Mouse (Mus musculus): Measurements from ENCODE around the gene Spata33. TPM values are rescaled to one million over a fixed set of nuclear protein-coding genes. Genes with fewer than 3 reads are reported as not detected.

Spata33 gene
- polyA plus RNA-seq, 1 experiment from 2014 or later: 0.44 TPM

GRCm38 (mm10) chr8:123234918-123235519 lies 22.4 kb downstream of the Spata33 start:
- Histone ChIP-seq H3K27me3 (replicated peaks) (peaks cover 31% of the 10 kb centered on the region), H3K4me3 (peak overlapping the region; percentile 64), H3K9ac (peak overlapping the region; percentile 64; the same call in 1 of the 2 replicates), H3K27ac (no peak overlapping the region), H3K9me3 (replicated peaks) (no peaks in the 10 kb centered on the region), H3K4me1 (peaks cover 21% of the 10 kb centered on the region), H3K4me2 (peak overlapping the region; percentile 91), H3K36me3 (no peaks in the 10 kb centered on the region)
- no peak for ATAC-seq
- 35% methylated on average over 13 of the region's 13 CpGs for WGBS (ENCODE audit: insufficient replicate concordance)

DNA sequence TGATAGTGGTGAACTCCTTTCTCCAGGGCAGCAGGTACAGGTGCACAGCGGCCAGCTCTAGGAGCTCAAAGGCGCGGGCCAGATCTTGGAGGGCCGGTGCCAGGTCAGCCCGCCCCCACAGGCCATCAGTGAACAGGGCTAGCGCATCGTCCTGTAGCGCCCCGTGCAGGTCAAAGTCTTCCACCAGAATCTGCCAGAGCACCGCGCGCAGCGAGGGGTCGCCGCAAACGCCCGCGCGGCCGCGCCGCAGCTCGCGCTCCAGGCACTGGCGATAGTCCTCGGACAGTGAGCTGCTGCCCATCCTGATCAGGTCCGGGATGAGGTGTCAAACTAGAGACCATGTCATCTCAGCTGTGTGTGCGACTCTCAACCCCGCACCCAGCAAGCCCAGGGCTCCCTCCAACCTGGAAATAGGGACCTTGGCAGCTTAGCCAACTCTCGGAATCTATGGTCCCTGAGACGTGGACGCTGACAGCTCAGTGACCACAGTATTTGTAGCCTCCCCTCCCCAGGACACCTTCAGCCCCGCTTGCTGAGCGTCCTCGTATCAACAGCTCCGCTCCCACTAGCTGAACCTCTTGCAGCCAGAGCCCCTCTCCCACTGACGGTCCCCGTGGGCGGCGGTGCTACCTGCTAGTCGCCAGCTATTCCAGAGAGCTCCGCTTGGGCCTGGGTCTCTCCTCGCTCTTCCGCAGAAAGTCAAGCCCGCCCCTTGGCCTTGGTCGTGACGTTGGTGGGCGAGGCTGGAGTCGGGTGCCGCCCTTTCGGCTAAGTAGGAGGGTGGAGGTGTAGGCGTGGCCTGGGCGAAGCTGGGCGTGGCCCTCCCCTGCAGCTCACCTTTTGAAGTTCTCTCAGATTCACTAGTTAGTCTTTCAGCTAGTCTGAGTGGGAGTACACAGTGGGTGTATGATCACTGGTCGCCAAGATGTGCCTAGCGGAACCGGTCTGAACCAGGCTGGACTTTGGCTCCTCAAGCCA lies 23.2 kb downstream of the Spata33 start, which contains the start of gene Spata2l:
Gene Spata2l, minus strand, starts transcription at position 714 of the 978 bp plus-strand sequence.
- ATAC-seq: peak; percentile 86
- Histone ChIP-seq H3K27me3 (replicated peaks) (peaks cover 31% of the 10 kb centered on the region), H3K4me1 (peaks cover 21% of the 10 kb centered on the region), H3K36me3 (no peaks in the 10 kb centered on the region), H3K9me3 (replicated peaks) (no peaks in the 10 kb centered on the region), H3K4me2 (peak within 1 kb of the TSS; percentile 91), H3K27ac (no peak within 1 kb of the TSS), H3K4me3 (peak within 1 kb of the TSS; percentile 64), H3K9ac (peak within 1 kb of the TSS; percentile 64)
- 2% methylated on average over 57 of the region's 57 CpGs for WGBS (ENCODE audit: insufficient replicate concordance)

GRCm38 (mm10) chr8:123239398-123239797 lies 26.8 kb downstream of the Spata33 start:
- no peak for ATAC-seq
- 79% methylated on average over 10 of the region's 10 CpGs for WGBS (ENCODE audit: insufficient replicate concordance)
- H3K4me1 ChIP-seq: peaks cover 21% of the 10 kb centered on the region
- peaks cover 8% of the 10 kb centered on the region; the same call in 1 of the 2 replicates for H3K36me3 ChIP-seq
- peaks cover 15% of the 10 kb centered on the region for H3K27me3 ChIP-seq (replicated peaks)
- H3K27ac ChIP-seq: no peak overlapping the region
- no peak overlapping the region for H3K4me3 ChIP-seq
- H3K9me3 ChIP-seq (replicated peaks): no peaks in the 10 kb centered on the region
- no peak overlapping the region for H3K4me2 ChIP-seq
- H3K9ac ChIP-seq: no peak overlapping the region

GRCm38 (mm10) chr8:123242107-123242923 lies 29.7 kb downstream of the Spata33 start:
- no peak for ATAC-seq
- WGBS (ENCODE audit: insufficient replicate concordance): 72% methylated on average over 7 of the region's 7 CpGs

GRCm38 (mm10) chr8:123243053-123243452 lies 30.4 kb downstream of the Spata33 start:
- Histone ChIP-seq H3K27me3 (replicated peaks) (no peaks in the 10 kb centered on the region), H3K9ac (no peak overlapping the region), H3K4me1 (no peaks in the 10 kb centered on the region; the same call in 1 of the 2 replicates), H3K4me2 (no peak overlapping the region), H3K4me3 (no peak overlapping the region), H3K9me3 (replicated peaks) (no peaks in the 10 kb centered on the region), H3K36me3 (peaks cover 43% of the 10 kb centered on the region), H3K27ac (no peak overlapping the region)
- 64% methylated on average over 11 of the region's 11 CpGs for WGBS (ENCODE audit: insufficient replicate concordance)
- no peak for ATAC-seq

More at GRCm38 (mm10) chr8:123242107-123242923, 29.7 kb downstream of the Spata33 start:
- no peaks in the 10 kb centered on the region for H3K9me3 ChIP-seq (replicated peaks)
- H3K9ac ChIP-seq: no peak overlapping the region
- H3K4me2 ChIP-seq: no peak overlapping the region
- no peaks in the 10 kb centered on the region for H3K27me3 ChIP-seq (replicated peaks)
- no peak overlapping the region for H3K27ac ChIP-seq
- H3K4me3 ChIP-seq: no peak overlapping the region
- no peaks in the 10 kb centered on the region; the same call in 1 of the 2 replicates for H3K4me1 ChIP-seq
- H3K36me3 ChIP-seq: peaks cover 36% of the 10 kb centered on the region

DNA sequence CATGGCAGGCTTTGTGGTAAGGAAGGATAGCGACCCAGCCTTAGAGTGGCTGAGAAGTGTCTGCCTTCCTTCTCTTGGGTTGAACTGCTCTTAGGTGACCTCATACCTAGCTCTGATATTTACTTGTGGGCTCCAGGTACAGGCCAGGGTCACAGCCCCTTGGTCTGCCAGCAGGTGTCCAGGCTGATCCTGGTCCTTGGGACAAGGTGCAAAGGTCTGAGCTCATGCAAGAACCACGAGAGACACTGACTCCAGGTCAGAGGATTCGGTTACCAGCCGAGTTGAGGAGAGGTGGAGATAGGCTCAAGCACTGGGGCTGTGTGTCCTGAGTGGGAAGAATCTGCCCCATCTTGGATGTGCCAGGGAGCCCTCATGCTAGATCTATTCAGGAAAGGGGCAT lies 31.8 kb downstream of the Spata33 start:
- no peaks in the 10 kb centered on the region for H3K27me3 ChIP-seq (replicated peaks)
- no peaks in the 10 kb centered on the region for H3K9me3 ChIP-seq (replicated peaks)
- ATAC-seq: no peak
- H3K4me2 ChIP-seq: no peak overlapping the region
- no peaks in the 10 kb centered on the region; the same call in 1 of the 2 replicates for H3K4me1 ChIP-seq
- WGBS (ENCODE audit: insufficient replicate concordance): 67% methylated on average over 4 of the region's 4 CpGs
- H3K9ac ChIP-seq: no peak overlapping the region
- peaks cover 56% of the 10 kb centered on the region for H3K36me3 ChIP-seq
- H3K27ac ChIP-seq: no peak overlapping the region
- H3K4me3 ChIP-seq: no peak overlapping the region

GRCm38 (mm10) chr8:123245543-123245942 lies 32.9 kb downstream of the Spata33 start:
- 0 out of 2 replicates have a peak, but pooled peaks have one; percentile 10 for ATAC-seq
- Histone ChIP-seq H3K4me1 (no peaks in the 10 kb centered on the region; the same call in 1 of the 2 replicates), H3K4me3 (no peak overlapping the region), H3K9ac (no peak overlapping the region), H3K27me3 (replicated peaks) (no peaks in the 10 kb centered on the region), H3K27ac (no peak overlapping the region), H3K9me3 (replicated peaks) (no peaks in the 10 kb centered on the region), H3K36me3 (peaks cover 63% of the 10 kb centered on the region), H3K4me2 (no peak overlapping the region)
- WGBS (ENCODE audit: insufficient replicate concordance): 83% methylated on average over 12 of the region's 12 CpGs

DNA sequence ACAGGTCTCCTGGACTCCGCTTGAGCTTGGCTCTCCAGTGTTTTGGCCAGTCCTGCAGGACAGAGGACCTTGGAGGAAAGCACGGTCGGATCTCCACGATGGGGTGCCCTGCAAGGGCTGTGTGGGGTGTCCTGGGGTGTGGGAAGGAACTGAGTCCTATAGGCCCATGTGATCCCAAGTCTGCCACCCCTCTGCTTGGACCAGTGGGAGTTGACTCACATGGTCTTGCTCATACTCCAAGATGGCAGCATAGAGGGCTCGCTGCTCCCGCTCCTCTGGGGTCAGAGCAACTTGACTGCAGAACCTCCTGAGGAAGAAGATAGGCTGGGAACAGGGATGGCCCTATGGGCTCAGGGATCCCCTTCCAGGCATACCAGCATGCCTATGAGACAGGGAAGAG lies 35.1 kb downstream of the Spata33 start:
- H3K4me2 ChIP-seq: no peak overlapping the region
- H3K4me1 ChIP-seq: peaks cover 5% of the 10 kb centered on the region
- H3K9ac ChIP-seq: no peak overlapping the region
- H3K36me3 ChIP-seq: peaks cover 72% of the 10 kb centered on the region
- no peaks in the 10 kb centered on the region for H3K9me3 ChIP-seq (replicated peaks)
- 0 out of 2 replicates have a peak, but pooled peaks have one; percentile 24 for ATAC-seq
- WGBS (ENCODE audit: insufficient replicate concordance): 89% methylated on average over 6 of the region's 6 CpGs
- no peak overlapping the region for H3K4me3 ChIP-seq
- no peak overlapping the region for H3K27ac ChIP-seq
- H3K27me3 ChIP-seq (replicated peaks): no peaks in the 10 kb centered on the region

DNA sequence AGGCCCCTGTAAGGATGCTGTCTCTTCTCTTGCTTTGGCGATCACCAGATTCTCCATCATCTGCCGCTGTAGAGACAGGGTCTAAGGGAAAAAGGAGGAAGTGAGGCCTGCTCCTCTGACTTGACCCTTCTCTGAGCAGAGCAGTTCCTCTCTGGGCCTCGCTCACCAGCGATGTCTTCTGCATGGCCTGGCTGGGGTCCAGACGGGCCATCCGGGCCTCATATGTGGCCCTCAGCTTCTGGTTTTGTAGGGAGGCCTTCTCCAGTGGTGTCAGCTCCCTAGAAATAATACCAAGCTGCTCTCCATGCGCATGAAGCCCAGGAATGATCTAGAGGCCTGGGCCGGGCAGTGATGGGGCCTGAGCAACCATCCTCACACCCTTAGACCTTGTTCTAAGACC lies 36.0 kb downstream of the Spata33 start:
- Histone ChIP-seq H3K9me3 (replicated peaks) (no peaks in the 10 kb centered on the region), H3K27ac (no peak overlapping the region), H3K4me1 (peaks cover 13% of the 10 kb centered on the region), H3K36me3 (peaks cover 68% of the 10 kb centered on the region), H3K4me2 (no peak overlapping the region), H3K9ac (no peak overlapping the region), H3K27me3 (replicated peaks) (no peaks in the 10 kb centered on the region), H3K4me3 (no peak overlapping the region)
- WGBS (ENCODE audit: insufficient replicate concordance): 67% methylated on average over 8 of the region's 8 CpGs
- no peak for ATAC-seq

DNA sequence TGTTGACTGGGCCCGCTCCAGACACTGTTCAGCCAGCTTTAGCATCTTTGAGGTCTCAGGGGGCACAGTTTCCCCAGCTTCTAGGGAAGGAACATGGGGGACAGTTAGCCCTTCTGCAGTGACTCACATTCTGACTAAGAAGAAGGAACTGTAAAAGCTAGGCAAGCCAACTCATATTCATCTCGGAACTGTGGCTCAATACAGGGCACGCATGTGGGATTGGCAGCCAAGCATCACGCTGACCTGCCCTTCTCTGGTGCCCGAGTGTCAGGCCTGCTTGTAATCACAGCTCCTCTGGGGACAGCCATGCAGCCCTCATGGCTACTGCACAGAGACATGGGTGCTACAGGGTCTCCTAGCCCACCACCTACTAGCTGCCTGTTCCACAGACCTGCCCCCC lies 38.3 kb downstream of the Spata33 start:
- Histone ChIP-seq H3K27me3 (replicated peaks) (no peaks in the 10 kb centered on the region), H3K36me3 (peaks cover 54% of the 10 kb centered on the region), H3K9ac (no peak overlapping the region), H3K4me1 (peaks cover 27% of the 10 kb centered on the region), H3K9me3 (replicated peaks) (no peaks in the 10 kb centered on the region), H3K4me2 (no peak overlapping the region), H3K4me3 (no peak overlapping the region), H3K27ac (no peak overlapping the region)
- no peak for ATAC-seq
- WGBS (ENCODE audit: insufficient replicate concordance): 87% methylated on average over 5 of the region's 5 CpGs

DNA sequence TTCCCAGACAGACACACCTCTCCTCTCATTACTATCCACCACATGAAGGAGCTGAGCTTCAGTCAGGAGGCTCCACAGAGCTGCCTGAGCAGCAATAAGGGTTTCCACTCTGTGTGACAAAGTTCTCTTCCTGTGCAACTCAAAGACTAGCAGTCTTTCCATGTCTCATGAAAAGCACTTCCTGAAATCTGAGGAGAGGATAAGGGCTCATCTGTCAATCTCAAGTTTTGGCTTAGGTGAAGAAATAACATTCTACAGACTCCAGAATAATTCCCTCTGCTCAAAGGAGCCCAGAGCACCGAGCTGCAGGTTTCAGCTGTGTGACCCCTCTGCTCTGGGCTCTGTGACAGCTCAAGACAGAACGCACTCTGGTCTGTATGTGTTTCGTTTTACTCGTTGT lies 40.3 kb downstream of the Spata33 start:
- H3K4me2 ChIP-seq: peak overlapping the region; percentile 95
- no peaks in the 10 kb centered on the region for H3K9me3 ChIP-seq (replicated peaks)
- 68% methylated on average over 4 of the region's 4 CpGs for WGBS (ENCODE audit: insufficient replicate concordance)
- H3K36me3 ChIP-seq: peaks cover 53% of the 10 kb centered on the region
- peak overlapping the region; percentile 95 for H3K4me3 ChIP-seq
- H3K4me1 ChIP-seq: peaks cover 27% of the 10 kb centered on the region
- peak overlapping the region; percentile 92 for H3K9ac ChIP-seq
- ATAC-seq: no peak
- H3K27me3 ChIP-seq (replicated peaks): no peaks in the 10 kb centered on the region
- peak overlapping the region; percentile 81; the same call in 1 of the 2 replicates for H3K27ac ChIP-seq
